Mouse (Mus musculus) naive thymus-derived CD4-positive, alpha-beta T cell, adult 2 months (primary cell): ENCODE measurements at regions not wholly inside any gene's neighbourhood (a gene's known extent, or its start where the extent isn't known, plus 50 kb on each side); places are given as distances from the start of the nearest gene placed in this dataset.
A peak's percentile ranks its signal among the peaks of the same experiment; 100 is the strongest.

Experiments used
- DNase-seq: peaks from one replicate; pipeline ENCODE4 v3.0.0-alpha.2; 2011; ENCODE audit warnings: low read depth

DNA sequence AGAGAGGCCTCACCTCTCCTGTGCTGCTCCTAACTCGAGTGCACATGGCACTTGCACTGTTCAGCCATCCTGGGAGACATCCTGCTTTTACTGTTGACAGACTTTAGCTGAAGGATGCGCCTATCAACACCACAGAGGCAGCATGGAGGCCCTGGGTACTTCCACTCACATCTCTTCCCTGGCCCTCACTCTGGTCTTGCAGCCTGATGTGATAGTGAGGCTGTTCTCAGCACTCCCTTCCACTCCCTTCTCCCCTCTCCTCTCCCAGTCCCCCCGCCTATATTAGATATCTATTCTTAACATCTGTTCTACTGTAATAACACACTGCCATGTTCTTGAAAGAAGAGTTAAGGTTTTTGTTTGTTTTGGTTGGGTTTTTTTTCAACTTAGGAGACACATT is 50.2 kb upstream of the Bod1 start:
- no peak for DNase-seq

- no peak for DNase-seq
Observed at GRCm38 (mm10) chr11:31724506-31724905, 52.8 kb upstream of the Bod1 start.

GRCm38 (mm10) chr11:31725936-31726647 is 54.4 kb upstream of the Bod1 start:
- peak; percentile 37 for DNase-seq

GRCm38 (mm10) chr11:31727289-31727688 is 55.6 kb upstream of the Bod1 start:
- no peak for DNase-seq

- no peak for DNase-seq
Observed at GRCm38 (mm10) chr11:31729728-31730127, 58.0 kb upstream of the Bod1 start.

- no peak for DNase-seq
Observed at GRCm38 (mm10) chr11:31730181-31730580, 58.5 kb upstream of the Bod1 start.

GRCm38 (mm10) chr11:31730680-31731079 is 59.0 kb upstream of the Bod1 start:
- no peak for DNase-seq

GRCm38 (mm10) chr11:31731459-31731858 is 59.8 kb upstream of the Bod1 start:
- no peak for DNase-seq

- DNase-seq, result no peak
Observed at GRCm38 (mm10) chr11:31732342-31732741, 60.7 kb upstream of the Bod1 start.

- no peak for DNase-seq
Observed at GRCm38 (mm10) chr11:31732958-31733357, 61.3 kb upstream of the Bod1 start.

- DNase-seq, result no peak
Observed at GRCm38 (mm10) chr11:31734091-31734490, 62.4 kb upstream of the Bod1 start.

DNA sequence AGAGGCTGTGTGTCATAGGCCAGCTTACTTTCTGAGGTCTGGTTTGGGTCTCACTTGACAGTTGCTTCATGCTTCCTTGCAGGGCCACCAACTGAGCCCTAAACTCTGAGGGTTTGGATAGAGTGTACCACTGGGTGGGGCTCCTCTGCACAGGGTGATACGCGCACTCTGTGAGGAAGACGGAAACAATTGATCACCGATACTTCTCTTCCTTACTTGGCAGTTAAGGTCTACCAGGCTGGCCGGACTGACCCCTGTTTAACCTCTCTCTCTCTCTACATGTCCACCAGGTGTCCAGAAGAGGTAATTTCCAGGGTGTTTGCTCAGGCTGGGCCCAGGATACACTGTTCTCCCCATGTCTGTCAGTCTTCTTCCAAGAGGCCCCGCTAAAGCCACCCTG is 63.6 kb upstream of the Bod1 start:
- DNase-seq, result no peak

GRCm38 (mm10) chr11:31736086-31736485 is 64.4 kb upstream of the Bod1 start:
- DNase-seq, result no peak

- no peak for DNase-seq
Observed at GRCm38 (mm10) chr11:31736556-31737089, 64.9 kb upstream of the Bod1 start.

DNA sequence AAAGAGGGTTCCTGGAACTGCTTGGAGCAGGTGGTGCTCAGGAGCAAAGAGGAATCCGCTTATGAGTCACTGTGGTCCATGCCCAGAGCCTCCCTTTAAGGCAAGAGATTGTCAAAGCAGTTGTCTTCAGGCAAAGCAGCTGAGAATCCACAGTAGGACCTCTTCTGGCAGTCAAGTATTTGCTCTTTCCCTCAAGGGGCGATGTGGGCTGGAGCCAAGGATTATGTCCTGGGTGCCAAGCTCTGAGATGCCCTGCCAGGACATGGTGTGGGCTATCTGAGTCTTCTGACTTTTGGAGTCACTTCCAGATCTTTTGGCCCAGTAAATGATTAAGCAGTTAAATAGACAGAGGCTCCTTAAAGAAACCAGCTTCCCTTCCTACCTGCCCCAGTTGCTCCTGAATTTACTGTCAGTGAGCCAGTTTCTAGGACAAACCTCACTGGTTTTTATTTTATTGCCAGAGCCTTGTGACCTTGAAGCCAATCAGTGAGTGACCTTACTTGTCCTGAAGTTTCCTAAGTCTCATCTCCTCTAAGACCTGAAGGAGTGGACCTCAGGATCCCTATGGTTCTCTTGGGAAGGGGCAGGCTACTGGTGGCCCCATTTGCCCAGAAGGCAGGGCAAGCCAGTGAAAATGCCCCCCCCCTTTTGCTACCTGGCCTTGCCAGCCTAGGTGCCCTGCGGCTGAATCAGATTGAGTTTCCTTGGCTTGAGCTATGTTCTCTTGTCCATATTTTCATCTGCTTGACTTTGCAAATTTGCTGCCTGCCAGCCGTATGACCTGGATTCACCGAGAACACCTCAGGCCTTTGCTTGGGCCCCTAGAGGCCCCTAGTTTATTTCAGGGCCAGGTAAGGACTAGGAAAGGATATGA is 66.7 kb upstream of the Bod1 start:
- no peak for DNase-seq

- DNase-seq, result no peak
Observed at GRCm38 (mm10) chr11:31740409-31740808, 68.7 kb upstream of the Bod1 start.

GRCm38 (mm10) chr11:31742160-31742559 is 70.5 kb upstream of the Bod1 start:
- no peak for DNase-seq

DNA sequence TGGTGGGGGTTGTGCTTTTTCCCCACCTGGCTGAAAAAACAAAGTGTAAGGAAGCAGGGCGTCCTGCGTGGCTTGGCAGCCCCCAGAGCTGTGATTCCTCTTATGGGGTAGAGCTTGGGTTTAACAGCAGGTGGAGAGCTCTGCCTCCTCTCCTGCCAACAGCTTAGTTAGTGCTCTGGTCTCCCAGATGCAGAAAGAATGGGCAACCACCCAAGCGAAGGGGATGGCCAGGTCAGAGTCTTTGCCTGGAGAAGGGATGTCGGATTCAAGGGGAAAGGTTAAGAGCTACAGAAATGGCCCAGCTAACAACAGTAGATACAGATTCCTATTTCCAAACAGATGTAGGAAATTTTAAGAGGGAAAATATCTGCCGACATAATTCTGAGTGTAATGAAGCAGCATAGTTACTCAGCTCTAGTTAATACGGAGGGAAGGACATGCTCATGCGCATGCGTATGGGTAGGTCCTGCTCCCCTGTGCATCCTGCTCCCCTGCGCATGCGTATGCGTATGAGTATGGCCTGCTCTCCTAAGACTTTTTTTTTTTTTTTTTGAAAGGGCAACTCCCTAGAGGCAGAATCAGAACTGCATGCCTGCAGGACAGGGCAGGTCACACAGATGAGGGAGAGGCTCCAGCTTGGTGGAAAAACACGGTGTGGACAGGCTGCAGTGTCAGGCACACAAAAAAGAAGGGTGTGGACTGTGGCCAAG is 72.5 kb upstream of the Bod1 start:
- no peak for DNase-seq

GRCm38 (mm10) chr11:31745028-31745865 is 73.6 kb upstream of the Bod1 start:
- DNase-seq, result no peak

GRCm38 (mm10) chr11:31745866-31746248 is 74.2 kb upstream of the Bod1 start:
- DNase-seq, result no peak

- peak; percentile 50 for DNase-seq
Observed at GRCm38 (mm10) chr11:31746488-31746887, 74.8 kb upstream of the Bod1 start.

- no peak for DNase-seq
Observed at GRCm38 (mm10) chr11:31746939-31747338, 75.3 kb upstream of the Bod1 start.
